Mouse (Mus musculus) lung, adult 2 months (tissue): Measurements from ENCODE around the gene Sox1. TPM values are rescaled to one million over a fixed set of nuclear protein-coding genes. Genes with fewer than 3 reads are reported as not detected.

Experiments
- DNase-seq: peaks from one replicate; pipeline ENCODE4 v3.0.0; 2022
- H3K4me1 ChIP-seq: fragments of 200-500 bp; 2 replicates; pipeline ENCODE4 v1.6.1; 2011; ENCODE audit warnings: low read length; ENCODE audit not compliant: control insufficient read depth, insufficient read depth
- H3K4me3 ChIP-seq: fragments of 200-500 bp; replicated peaks from 2 replicates; pipeline ENCODE3; 2011; ENCODE audit warnings: low read depth, mild to moderate bottlenecking, control low read depth, low read length; ENCODE audit errors: extremely low read depth
- CTCF ChIP-seq: fragments of 200-500 bp; IDR thresholded peaks from 2 replicates; pipeline ENCODE4 v1.5.1; 2011; ENCODE audit warnings: mild to moderate bottlenecking, low read length, control low read depth; ENCODE audit not compliant: insufficient read depth
- POLR2A ChIP-seq: fragments of 200-500 bp; IDR thresholded peaks from 2 replicates; pipeline ENCODE4 v1.6.1; 2011; ENCODE audit warnings: low read depth, mild to moderate bottlenecking, control low read depth, low read length, borderline replicate concordance; ENCODE audit errors: extremely low read depth
- WGBS: fragments of 180-500 bp; shearing (Covaris S2); methylation state at CpG from one replicate; pipeline ENCODE4 v1.1.7; 2018; 5-methylcytosine and 5-hydroxymethylcytosine counted together
- polyA plus RNA-seq: library from polyadenylated mRNA; depleted of rRNA; stranded (reverse); fragments of >200 nt; gene quantifications from 2 replicates; pipeline ENCODE4 v1.2.3, GENCODE M21; 2012

Sox1 gene
- polyA plus RNA-seq, 1 experiment: not detected

DNA sequence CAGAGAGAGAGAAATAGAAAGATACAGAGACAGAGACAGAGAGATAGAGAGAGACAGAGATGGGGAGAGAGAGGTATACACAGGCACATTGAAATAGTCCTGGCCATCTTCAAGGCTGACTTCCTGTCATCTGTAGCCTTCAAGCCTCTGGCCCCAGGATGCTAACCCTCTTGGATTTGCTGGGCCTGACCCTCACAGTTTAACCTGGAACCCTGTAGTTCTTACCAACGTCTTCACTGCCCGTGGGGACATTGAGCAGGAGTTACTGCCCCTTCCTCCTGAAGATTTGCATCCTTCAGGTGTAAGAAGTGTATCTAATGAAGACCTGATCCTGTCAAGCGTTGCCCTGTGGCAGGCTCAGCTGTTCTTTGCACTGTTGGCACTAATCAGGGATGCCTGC is 14.0 kb upstream of the Sox1 start:
- TF ChIP-seq CTCF (no peak), POLR2A (no peak)
- WGBS: 58% methylated on average over 3 of the region's 3 CpGs
- no peak overlapping the region for H3K4me3 ChIP-seq
- no peak for DNase-seq
- H3K4me1 ChIP-seq: peaks cover 5% of the 10 kb centered on the region

- TF ChIP-seq CTCF (no peak), POLR2A (no peak)
- WGBS: 7% methylated on average over 21 of the region's 21 CpGs
- Histone ChIP-seq H3K4me1 (peaks cover 5% of the 10 kb centered on the region), H3K4me3 (no peak overlapping the region)
- DNase-seq: no peak
Measured at GRCm38 (mm10) chr8:12382707-12383561, 12.2 kb upstream of the Sox1 start.

DNA sequence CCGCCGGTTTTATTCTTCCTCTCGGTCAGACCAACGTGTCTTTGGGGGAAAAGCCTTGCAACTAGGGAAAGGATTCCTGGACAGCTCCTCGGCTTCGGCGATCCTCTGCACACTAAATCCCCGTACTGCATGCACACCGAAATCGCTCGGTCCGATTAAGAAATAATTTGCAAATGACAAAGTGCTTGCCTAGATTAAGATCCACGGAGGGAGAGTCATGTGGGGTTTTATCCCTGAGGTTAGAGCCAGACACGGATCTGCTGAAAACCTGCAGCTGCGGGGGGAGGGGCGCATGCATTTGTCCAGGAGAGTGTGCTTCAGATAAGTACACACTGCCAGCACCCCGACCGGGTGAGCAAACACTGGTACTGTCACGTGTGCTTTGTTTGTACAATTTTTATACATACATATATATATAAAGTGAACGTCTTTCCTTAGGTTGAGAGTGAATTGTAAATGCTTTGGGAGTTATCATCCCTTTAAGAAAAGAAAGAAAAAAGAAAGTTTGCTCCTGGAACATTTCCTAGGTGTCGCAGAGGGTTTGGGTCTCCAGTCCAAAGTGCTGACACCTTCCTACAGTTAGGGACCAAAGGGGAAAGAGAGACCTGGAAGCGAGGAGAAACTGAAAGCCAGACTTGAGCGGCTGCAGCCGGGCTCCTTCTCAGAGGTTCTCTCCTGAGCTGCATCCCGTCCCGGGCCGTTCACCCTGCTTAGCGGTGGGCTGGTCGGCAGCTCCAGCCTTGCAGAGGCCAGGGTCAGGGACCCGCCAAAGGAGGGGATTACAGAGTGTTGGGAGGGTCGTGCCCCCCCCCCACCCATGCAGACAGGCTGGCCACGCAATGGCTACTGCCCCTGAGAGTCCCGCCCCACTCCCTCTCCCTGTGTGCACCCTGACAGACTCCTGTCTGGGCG is 10.9 kb upstream of the Sox1 start:
- Histone ChIP-seq H3K4me3 (no peak overlapping the region), H3K4me1 (peaks cover 5% of the 10 kb centered on the region)
- no peak for TF ChIP-seq CTCF
- TF ChIP-seq POLR2A: no peak
- WGBS: 2% methylated on average over 34 of the region's 34 CpGs
- no peak for DNase-seq

DNA sequence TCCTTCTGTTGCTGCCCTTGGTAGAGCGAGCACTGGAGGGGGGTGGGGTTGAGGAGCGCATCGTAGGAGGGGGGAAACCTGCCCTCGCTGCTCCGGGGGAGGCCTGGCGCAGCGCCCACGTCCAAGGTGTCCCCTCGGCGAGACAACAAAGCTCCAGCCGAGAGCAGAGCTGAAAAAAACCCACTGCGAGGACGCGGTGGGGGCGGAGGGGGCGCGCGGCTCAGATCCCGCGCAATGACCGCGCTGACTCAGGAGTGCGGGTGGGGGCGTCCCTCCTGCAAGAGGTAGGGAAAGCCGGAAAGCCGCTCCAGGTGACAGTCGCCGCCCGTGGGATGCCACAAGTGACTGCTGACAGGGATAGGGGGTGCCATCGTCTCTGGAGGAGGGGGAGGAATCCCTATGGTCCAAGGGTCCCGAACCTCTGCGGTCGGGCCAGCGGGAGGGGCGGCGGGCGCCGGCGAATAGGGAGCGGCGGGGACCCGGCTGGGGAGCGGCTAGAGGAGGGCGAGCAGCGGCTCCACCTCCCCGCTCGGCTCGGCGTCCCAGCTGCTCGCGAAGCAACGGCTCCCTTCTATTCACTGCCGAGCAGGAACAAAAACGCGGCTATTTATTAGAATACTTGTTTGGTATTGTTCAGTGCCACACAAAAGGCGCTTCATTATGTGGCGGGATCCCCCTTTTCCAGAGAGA is 10.0 kb upstream of the Sox1 start:
- DNase-seq: no peak
- Histone ChIP-seq H3K4me1 (peaks cover 5% of the 10 kb centered on the region), H3K4me3 (no peak overlapping the region)
- WGBS: 1% methylated on average over 54 of the region's 57 CpGs
- TF ChIP-seq POLR2A: no peak
- no peak for TF ChIP-seq CTCF

DNA sequence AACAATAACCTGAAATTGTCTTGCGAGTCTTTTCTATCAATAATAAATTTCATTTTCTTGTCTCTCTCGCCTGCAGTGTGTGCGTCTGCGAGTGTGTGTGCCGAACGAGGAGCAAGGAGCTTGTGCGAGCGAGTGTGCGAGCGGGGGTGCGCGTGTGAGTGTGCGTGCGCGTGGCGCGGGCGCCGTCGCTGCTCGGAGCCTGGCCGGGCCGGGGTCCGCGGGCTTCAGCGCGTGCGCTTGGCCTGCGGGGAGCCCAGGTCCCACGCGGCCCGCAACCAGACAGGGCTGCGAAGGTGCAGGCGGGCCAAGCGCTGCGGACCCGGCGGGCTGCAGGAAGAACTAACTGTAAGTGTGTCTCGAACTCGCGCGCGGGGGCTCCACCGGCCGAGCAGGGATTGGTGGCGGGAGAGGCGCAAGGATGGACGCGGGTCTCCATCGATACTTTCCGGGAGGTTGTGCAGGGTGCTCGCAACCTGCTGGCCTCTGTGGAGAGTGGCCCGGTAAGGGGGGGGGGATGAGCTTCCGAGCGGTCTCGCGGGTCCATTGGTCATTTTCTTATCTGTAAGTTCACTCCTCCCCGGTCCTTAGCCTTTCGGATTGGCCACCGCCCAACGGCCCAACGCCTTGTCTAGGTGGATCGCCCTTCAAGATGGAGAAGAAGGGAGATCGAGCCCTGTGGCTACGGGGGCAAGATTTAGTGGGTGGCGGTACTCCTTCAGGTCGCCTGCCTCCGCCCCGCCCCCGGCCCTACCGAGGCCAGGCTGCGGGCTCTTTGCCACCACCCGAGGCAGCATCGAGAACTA is 9.2 kb upstream of the Sox1 start:
- no peak for TF ChIP-seq CTCF
- no peak for TF ChIP-seq POLR2A
- no peak for DNase-seq
- 2% methylated on average over 72 of the region's 74 CpGs for WGBS
- H3K4me3 ChIP-seq: no peak overlapping the region
- H3K4me1 ChIP-seq: peaks cover 5% of the 10 kb centered on the region

DNA sequence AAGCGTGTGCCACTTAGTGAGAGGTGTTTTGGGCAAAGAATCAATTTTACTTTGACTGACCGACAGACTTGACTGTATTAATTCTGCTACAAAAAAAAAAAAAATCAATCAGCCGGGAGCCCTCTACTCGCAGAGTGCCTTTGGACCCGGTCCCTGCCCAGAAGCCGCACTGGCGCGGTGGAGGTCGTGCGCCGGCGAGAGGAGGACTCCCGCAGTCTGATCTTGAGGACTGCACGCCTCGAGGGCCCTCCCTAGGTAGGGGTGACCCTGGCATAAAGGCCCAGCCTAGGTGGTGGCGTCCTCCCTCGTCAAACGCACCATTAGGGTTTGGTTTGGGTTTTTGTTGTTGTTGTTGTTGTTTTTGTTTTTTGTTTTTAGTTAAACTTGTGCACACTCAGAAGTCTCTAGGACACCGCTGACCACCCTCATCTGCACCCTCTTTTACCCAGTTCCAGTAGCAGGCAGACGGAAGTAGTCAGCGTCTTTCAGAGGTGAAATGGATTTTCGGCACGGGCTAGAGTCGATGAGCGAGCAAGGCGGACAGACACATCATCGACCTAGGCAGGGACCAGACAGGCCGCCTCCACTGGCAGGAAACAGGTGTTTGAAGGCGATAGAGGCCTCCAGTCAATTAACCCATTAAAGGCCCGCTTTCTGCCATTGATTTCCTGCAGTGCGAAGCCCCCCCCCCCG is 8.4 kb upstream of the Sox1 start:
- no peak for TF ChIP-seq CTCF
- no peak for TF ChIP-seq POLR2A
- WGBS: 3% methylated on average over 32 of the region's 32 CpGs

GRCm38 (mm10) chr8:12387223-12387860 is 7.8 kb upstream of the Sox1 start:
- TF ChIP-seq POLR2A: no peak
- TF ChIP-seq CTCF: no peak
- peaks cover 5% of the 10 kb centered on the region for H3K4me1 ChIP-seq
- 6% methylated on average over 13 of the region's 13 CpGs for WGBS
- no peak overlapping the region for H3K4me3 ChIP-seq
- no peak for DNase-seq

More for the DNA sequence above, 8.4 kb upstream of the Sox1 start:
- no peak for DNase-seq
- no peak overlapping the region for H3K4me3 ChIP-seq
- H3K4me1 ChIP-seq: peaks cover 5% of the 10 kb centered on the region

DNA sequence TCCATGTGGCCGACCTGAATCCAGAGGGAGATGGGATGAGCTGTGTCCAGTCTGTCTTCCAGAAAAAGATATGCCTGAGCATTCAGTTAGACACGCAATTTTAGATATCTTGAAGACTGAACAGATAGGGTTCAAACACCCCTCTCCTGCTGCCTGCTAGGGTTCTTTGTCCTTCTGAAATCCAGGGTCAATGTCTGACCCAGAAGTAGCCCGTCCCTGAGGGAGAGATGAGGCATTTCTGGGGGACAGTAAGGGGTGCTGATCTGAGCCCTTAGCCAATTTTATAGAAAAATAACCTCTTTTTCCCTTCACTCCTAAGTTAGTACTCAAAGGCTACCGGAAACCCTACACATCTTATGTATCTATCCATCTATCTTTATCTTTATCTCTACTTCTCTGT is 7.2 kb upstream of the Sox1 start:
- H3K4me1 ChIP-seq: peaks cover 5% of the 10 kb centered on the region
- WGBS: 10% methylated on average over 4 of the region's 4 CpGs
- no peak for DNase-seq

More for the DNA sequence above, 7.2 kb upstream of the Sox1 start:
- no peak overlapping the region for H3K4me3 ChIP-seq
- no peak for TF ChIP-seq CTCF
- TF ChIP-seq POLR2A: no peak
